Mouse (Mus musculus): ENCODE measurements around the gene Fbxw10. TPM values are rescaled to one million over a fixed set of nuclear protein-coding genes. Genes with fewer than 3 reads are reported as not detected.

The Fbxw10 gene
- polyA plus RNA-seq, 1 experiment from 2014 or later, result 0.26 TPM

DNA sequence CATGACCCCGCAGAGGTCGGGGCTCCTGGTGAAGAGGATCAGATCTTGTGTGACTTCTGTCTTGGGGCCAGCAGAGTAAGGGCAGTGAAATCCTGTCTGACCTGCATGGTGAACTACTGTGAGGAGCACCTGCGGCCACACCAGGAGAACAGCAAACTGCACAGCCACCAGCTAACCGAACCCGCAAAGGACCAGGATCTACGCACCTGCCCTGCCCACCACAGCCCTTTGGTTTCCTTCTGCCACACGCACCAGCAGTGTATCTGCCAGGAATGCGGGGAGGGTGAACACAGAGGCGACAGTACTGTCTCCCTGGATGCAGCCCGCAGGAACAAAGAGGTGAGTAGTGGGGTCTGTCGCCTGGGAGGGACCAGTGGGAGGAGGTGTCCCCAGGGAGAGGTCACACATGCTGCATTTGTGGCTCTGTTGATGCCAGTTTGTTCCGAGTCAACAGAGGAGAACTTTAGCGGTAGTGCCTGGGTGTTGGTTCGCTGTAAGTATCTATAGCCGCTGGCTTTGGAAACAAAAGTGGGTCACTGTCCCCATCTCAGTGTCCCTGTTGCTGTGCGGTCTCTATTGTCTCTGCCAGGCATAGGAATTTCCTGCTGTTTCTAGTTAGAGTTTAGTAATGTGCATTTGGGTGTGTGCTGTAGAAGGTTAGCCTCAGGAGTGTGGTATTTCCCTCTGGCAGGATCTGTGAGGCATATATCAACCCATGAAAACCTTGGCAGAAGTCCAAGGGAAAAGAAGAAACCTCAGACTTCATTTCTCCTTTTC, 26.0 kb upstream of the Fbxw10 start:
- Histone ChIP-seq H3K4me1 (peaks cover 20% of the 10 kb centered on the region), H3K9me3 (no peaks in the 10 kb centered on the region), H3K27me3 (ENCODE audit: poor library complexity, severe bottlenecking) (peaks cover 6% of the 10 kb centered on the region; the same call in 1 of the 2 replicates), H3K27ac (peak overlapping the region; percentile 74), H3K4me3 (peak overlapping the region; percentile 47), H3K36me3 (replicated peaks) (no peaks in the 10 kb centered on the region)
- 25% methylated on average over 16 of the region's 16 CpGs for WGBS
- peak; percentile 26 for DNase-seq (ENCODE audit: extremely low spot score, low spot score)

DNA sequence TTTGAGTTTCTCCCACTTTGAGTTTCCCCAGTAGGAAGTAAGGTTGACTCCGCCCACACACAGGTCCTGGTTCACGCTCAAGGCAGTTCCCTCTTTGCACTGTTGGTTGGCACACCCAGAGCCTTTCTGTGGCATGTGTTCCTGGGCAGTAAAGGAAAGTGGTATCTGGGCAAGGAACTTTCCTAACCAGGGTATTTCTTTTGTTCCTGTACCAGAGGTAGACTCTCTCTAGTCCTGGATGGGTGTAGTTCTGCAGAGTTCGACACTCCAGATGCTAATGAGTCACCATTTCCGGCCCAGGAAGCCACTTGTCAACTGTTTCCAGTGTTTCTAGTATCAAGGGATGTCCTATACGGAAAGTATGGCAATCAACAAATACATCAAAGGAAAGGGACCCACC, 25.0 kb upstream of the Fbxw10 start:
- Histone ChIP-seq H3K4me1 (peaks cover 20% of the 10 kb centered on the region), H3K27me3 (ENCODE audit: poor library complexity, severe bottlenecking) (peaks cover 6% of the 10 kb centered on the region; the same call in 1 of the 2 replicates), H3K9me3 (no peaks in the 10 kb centered on the region), H3K4me3 (no peak overlapping the region), H3K27ac (no peak overlapping the region), H3K36me3 (replicated peaks) (no peaks in the 10 kb centered on the region)
- WGBS, result 81% methylated on average over 5 of the region's 5 CpGs
- DNase-seq (ENCODE audit: extremely low spot score, low spot score), result no peak

DNA sequence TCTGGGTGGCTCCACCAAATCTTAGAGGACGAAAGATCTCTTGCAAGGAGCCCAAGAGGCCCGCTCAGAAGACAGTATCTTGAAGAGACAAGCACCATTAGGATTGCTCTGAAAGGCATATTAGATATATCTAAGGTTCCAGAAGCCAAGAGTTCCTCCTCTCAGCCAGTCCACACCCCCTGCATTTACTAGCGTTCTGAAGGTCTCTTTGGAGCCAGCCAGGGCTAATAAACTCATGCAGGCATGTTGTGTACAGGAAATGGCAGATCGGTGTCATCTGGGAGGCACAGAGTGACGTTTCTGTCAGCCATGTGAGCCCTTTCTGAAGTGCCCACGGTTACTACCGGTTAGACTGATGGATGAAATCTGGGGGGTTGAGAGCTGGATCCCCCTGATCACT, 22.7 kb upstream of the Fbxw10 start:
- Histone ChIP-seq H3K36me3 (replicated peaks) (no peaks in the 10 kb centered on the region), H3K27me3 (ENCODE audit: poor library complexity, severe bottlenecking) (peaks cover 6% of the 10 kb centered on the region; the same call in 1 of the 2 replicates), H3K4me3 (no peak overlapping the region), H3K4me1 (peaks cover 20% of the 10 kb centered on the region), H3K27ac (no peak overlapping the region), H3K9me3 (no peaks in the 10 kb centered on the region)
- no peak for DNase-seq (ENCODE audit: extremely low spot score, low spot score)
- WGBS, result 80% methylated on average over 7 of the region's 7 CpGs

DNA sequence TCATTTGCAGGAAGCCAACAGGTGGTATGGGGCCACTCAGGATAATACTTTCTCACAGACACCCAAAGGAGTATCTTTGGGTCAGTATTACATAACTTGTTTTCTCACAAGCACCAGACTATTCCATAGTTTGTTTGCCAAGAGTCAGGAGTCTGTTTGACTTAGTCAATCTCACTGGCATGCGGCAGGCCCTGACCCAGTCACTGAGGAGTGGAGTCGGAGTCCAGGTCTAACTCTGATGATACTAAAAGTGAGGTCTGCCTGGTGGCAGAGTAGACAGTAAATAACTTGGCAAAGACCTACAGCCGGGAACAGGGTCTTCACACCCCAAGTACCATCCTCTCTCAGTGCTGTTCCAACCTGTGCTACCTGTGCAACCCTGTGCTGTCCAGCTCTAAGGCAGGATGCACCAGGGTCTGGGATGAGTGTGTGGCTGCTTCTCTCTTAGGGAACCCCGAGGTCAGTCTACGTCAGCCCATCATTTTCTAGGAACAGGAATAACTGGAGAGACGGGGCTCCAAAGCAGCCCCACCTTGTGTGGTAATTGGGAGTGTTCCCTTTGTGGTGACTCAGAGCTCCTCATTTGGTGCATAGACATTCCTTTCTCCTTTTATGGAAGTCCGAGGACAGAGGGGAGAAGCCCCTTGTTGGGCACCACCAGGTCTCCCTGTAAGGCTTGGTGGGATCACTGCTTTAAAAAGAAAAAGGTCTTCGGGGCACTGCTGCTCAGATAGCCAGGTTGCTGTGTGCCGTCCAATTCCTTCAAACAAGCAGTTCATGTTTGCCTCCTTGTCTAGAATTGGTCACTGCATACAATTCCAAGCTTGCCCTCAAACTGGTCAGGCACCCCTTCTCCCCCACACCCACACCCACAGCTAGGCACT, 21.4 kb upstream of the Fbxw10 start:
- Histone ChIP-seq H3K27ac (no peak overlapping the region), H3K4me1 (peaks cover 8% of the 10 kb centered on the region), H3K9me3 (no peaks in the 10 kb centered on the region), H3K36me3 (replicated peaks) (no peaks in the 10 kb centered on the region), H3K4me3 (no peak overlapping the region), H3K27me3 (ENCODE audit: poor library complexity, severe bottlenecking) (peaks cover 4% of the 10 kb centered on the region; the same call in 1 of the 2 replicates)
- DNase-seq (ENCODE audit: extremely low spot score, low spot score), result no peak
- WGBS, result 83% methylated on average over 9 of the region's 9 CpGs

DNA sequence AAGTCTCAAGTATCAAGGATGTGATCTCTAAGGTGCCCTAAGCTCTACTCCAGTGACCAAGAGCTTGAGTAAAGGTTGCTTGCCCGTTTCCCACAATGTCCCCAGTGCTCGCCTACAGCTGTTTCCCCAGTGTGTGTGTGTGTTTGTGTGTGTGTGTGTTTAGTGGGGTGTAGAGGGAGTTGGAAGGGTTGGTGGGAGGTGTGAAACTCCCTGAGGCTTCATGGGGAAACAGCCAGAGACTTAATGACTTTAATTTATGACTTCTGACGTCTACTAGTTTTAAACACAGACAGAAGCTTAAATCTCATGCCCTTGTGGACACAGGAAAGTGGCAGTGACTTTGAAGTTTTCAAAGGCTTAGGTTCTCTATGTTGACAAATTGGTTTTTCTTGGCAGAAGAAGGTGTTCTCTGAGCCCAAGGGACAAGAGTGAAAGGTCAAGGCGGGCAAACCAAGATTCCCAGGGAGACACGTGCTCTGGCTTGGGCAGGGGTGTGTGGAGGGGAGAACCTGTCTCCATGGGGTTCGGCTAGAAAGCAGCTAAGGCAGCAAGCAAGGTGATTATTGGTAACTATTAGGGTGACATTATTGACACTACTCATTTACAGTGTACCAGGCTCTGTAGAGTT, 20.6 kb upstream of the Fbxw10 start:
- no peaks in the 10 kb centered on the region for H3K9me3 ChIP-seq
- peaks cover under 1% of the 10 kb centered on the region for H3K4me1 ChIP-seq
- H3K27me3 ChIP-seq (ENCODE audit: poor library complexity, severe bottlenecking), result no peaks in the 10 kb centered on the region
- WGBS, result 85% methylated on average over 6 of the region's 6 CpGs
- no peaks in the 10 kb centered on the region for H3K36me3 ChIP-seq (replicated peaks)
- no peak for DNase-seq (ENCODE audit: extremely low spot score, low spot score)
- H3K27ac ChIP-seq, result no peak overlapping the region
- no peak overlapping the region for H3K4me3 ChIP-seq

DNA sequence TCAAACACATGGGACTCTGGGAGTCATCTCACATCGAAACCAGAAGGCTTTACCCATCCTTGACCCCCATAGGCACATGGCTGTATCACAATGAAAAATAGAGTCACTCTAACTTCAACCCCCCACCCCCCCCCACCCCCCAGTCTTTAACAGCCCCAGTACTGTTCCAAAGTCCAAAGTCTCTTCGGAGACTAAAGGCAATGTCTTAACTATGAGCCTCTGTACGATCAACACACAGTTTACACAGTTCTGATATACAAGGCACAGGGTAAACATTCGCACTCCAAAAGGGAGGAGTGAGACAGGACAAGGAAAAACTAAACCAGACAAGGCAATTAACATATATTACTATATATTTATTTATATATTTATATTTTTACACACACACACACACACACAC, 19.7 kb upstream of the Fbxw10 start:
- 94% methylated on average over 4 of the region's 4 CpGs for WGBS
- no peak for DNase-seq (ENCODE audit: extremely low spot score, low spot score)
- no peaks in the 10 kb centered on the region for H3K9me3 ChIP-seq
- H3K27ac ChIP-seq, result no peak overlapping the region
- no peaks in the 10 kb centered on the region for H3K27me3 ChIP-seq (ENCODE audit: poor library complexity, severe bottlenecking)
- no peaks in the 10 kb centered on the region for H3K4me1 ChIP-seq
- no peaks in the 10 kb centered on the region for H3K36me3 ChIP-seq (replicated peaks)
- H3K4me3 ChIP-seq, result no peak overlapping the region

DNA sequence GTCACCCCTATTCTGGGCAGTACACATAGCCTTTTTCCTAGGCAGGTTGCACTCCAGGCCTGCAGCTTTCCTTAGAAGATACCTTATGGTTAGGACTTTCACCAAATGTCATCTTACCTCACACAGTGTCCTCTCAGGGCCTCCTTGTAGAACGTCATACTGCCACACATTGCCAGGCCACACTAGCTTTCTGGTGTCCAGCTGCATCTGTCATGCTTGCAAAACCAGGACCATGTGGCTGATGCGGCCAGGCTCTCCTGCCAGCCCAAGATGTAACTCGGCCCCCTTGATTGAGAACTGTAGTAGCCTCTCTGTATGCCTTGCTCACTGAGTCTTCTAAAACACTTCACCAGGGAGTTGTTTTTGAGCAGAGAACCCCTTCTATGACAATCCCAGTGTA, 19.0 kb upstream of the Fbxw10 start:
- H3K27ac ChIP-seq, result no peak overlapping the region
- H3K27me3 ChIP-seq (ENCODE audit: poor library complexity, severe bottlenecking), result no peaks in the 10 kb centered on the region
- no peaks in the 10 kb centered on the region for H3K36me3 ChIP-seq (replicated peaks)
- no peak overlapping the region for H3K4me3 ChIP-seq
- DNase-seq (ENCODE audit: extremely low spot score, low spot score), result no peak
- H3K4me1 ChIP-seq, result no peaks in the 10 kb centered on the region
- H3K9me3 ChIP-seq, result no peaks in the 10 kb centered on the region
- WGBS, result 79% methylated on average over 3 of the region's 3 CpGs

DNA sequence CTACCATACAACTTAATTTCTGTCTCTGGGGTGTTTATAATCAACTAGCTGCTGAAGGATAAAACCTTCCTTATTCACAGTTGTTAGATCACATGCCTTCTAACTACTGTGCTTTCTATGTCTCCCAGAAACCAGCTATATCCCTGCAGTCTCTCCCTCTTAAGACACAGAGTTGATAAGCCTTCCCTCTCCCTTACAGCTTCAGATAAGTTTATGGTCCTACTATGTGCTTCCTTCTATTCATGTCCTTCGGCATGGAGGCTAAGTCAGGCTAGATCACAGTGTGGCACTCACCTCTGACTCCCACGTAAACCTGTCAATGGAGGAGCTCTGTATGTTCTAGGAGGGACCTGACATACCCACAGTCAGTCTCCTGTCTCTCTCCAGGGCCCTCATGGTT, 16.5 kb upstream of the Fbxw10 start:
- WGBS, result 80% methylated on average over 2 of the region's 2 CpGs
- Histone ChIP-seq H3K4me1 (no peaks in the 10 kb centered on the region), H3K36me3 (replicated peaks) (no peaks in the 10 kb centered on the region), H3K27ac (no peak overlapping the region), H3K4me3 (no peak overlapping the region), H3K27me3 (ENCODE audit: poor library complexity, severe bottlenecking) (no peaks in the 10 kb centered on the region), H3K9me3 (no peaks in the 10 kb centered on the region)
- no peak for DNase-seq (ENCODE audit: extremely low spot score, low spot score)

DNA sequence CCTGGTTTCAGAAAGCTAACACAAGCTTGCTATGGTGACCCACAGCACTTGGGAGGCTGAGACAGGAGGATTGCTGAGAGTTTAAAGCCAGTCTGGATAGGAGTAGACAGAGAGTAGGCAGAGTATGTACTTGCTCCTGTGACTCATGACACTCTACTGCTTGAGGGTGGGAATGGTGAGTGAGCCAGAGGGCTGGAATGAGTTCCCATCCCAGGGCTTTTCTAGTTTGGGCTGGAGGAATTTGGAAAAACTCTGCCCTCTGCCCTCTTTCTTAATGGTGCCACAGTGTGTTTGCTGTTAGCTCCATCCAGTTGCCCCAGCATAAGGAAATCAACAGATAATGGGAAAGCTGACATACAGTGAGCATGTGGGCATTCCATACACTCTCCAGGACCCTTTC, 15.0 kb upstream of the Fbxw10 start:
- no peaks in the 10 kb centered on the region for H3K9me3 ChIP-seq
- no peaks in the 10 kb centered on the region for H3K36me3 ChIP-seq (replicated peaks)
- DNase-seq (ENCODE audit: extremely low spot score, low spot score), result no peak
- no peak overlapping the region for H3K27ac ChIP-seq
- H3K4me3 ChIP-seq, result no peak overlapping the region
- no peaks in the 10 kb centered on the region for H3K4me1 ChIP-seq
- H3K27me3 ChIP-seq (ENCODE audit: poor library complexity, severe bottlenecking), result no peaks in the 10 kb centered on the region

DNA sequence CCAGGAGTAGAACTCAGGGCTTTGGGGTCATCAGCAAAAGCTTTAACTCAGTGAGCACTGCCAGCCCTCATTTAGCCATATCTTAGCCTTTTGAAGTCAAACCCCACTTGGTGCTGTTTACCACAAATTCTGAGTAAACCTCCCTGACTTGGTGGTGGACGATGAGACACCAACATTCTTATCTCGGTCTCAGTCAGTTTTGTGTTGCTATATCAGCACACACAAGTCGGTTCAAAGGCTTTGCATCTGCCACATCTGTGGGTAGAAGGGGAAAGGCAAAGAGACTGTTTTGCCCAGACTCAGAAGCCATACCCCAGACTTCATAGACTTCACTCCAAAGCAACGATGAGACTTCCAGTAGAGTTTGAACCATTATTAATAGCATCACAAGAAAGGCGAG, 2.3 kb upstream of the Fbxw10 start:
- Histone ChIP-seq H3K9me3 (no peaks in the 10 kb centered on the region), H3K27ac (no peak overlapping the region), H3K4me3 (no peak overlapping the region), H3K36me3 (replicated peaks) (no peaks in the 10 kb centered on the region), H3K4me1 (peaks cover 24% of the 10 kb centered on the region), H3K27me3 (ENCODE audit: poor library complexity, severe bottlenecking) (no peaks in the 10 kb centered on the region)
- no peak for DNase-seq (ENCODE audit: extremely low spot score, low spot score)
- 90% methylated on average over 5 of the region's 5 CpGs for WGBS

DNA sequence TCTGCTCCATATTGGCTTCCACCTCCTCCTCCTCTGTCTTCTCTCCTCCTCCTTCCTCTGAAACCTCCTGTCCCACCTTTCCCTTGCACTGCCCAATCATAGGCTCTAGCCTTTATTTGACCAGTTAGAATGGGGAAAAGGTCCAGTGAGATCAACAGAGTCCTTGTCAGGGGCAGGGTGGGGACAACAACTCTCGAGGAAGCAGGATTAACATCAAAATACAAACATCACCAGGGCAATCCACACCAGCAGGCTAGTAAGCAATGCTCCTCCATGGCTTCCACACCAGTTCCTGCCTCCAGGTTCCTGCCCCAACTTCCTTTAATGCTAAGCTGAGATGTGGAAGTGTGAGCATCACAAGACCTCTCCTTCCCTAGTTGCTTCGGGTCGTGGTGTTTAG, 1.1 kb upstream of the Fbxw10 start:
- H3K27ac ChIP-seq, result no peak overlapping the region
- no peaks in the 10 kb centered on the region for H3K27me3 ChIP-seq (ENCODE audit: poor library complexity, severe bottlenecking)
- H3K36me3 ChIP-seq (replicated peaks), result no peaks in the 10 kb centered on the region
- H3K9me3 ChIP-seq, result no peaks in the 10 kb centered on the region
- H3K4me1 ChIP-seq, result peaks cover 24% of the 10 kb centered on the region
- 75% methylated on average over 3 of the region's 3 CpGs for WGBS
- H3K4me3 ChIP-seq, result no peak overlapping the region
- no peak for DNase-seq (ENCODE audit: extremely low spot score, low spot score)

DNA sequence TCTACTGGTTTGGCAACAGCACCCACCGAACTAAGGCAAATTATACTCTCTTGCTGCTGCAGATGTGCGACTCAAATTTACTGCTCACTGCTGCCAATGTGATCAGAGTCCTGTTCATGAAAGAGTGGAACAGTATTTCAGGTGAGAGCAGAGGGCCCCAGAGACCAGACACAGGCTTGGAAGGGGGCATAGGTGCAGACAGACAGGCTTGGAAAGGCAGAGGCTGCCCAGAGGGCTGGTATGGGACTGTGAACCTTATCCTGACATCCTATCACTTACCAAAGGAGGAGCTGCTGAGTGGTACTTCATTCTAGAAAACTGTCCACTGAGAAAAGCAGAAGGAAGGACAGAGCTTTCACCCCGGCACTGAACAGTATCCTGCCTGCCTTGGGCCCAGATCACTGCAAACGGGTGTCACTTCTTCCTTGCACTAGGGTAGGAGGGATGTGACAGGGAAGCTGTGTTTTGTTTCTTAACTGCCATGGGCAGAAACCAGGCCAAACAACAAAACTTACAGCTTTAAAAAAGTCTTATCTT, 854 bp downstream of the Fbxw10 start:
- Histone ChIP-seq H3K36me3 (replicated peaks) (no peaks in the 10 kb centered on the region), H3K4me3 (peak overlapping the region; percentile 39), H3K27me3 (ENCODE audit: poor library complexity, severe bottlenecking) (no peaks in the 10 kb centered on the region), H3K27ac (peak overlapping the region; percentile 58), H3K4me1 (peaks cover 24% of the 10 kb centered on the region), H3K9me3 (no peaks in the 10 kb centered on the region)
- 51% methylated on average over 4 of the region's 4 CpGs for WGBS
- no peak for DNase-seq (ENCODE audit: extremely low spot score, low spot score)

Data from forebrain, embryonic 10.5 days (tissue).